Mouse (Mus musculus): ENCODE measurements at regions not wholly inside any gene's neighbourhood (a gene's known extent, or its start where the extent isn't known, plus 50 kb on each side); places are given as distances from the start of the nearest gene placed in this dataset.

- TF ChIP-seq CTCF (IDR thresholded peaks at IDR 0.05; ENCODE audit: borderline replicate concordance, insufficient read depth, low read depth, low read length) = no peak
- TF ChIP-seq POLR2A (IDR thresholded peaks at IDR 0.05; ENCODE audit: borderline replicate concordance, insufficient read depth, low read length) = no peak
Measured at GRCm38 (mm10) chr14:25189256-25189655, 269.7 kb upstream of the Zmiz1 start.

All from cerebellum, adult 2 months (tissue).